Mouse (Mus musculus) induced T-regulatory cell, adult 2 months (primary cell): ENCODE data around the gene Arhgap6.

Experiments used
- DNase-seq: peaks from one replicate; pipeline ENCODE4 v3.0.0-alpha.2; 2012; ENCODE audit warnings: low read depth

Arhgap6 gene

GRCm38 (mm10) chrX:169123115-169123772 is 328.3 kb downstream of the Arhgap6 start:
- no peak for DNase-seq

- no peak for DNase-seq
These were observed 328.9 kb downstream of the Arhgap6 start for GRCm38 (mm10) chrX:169123773-169124151.

- no peak for DNase-seq
These were observed 344.9 kb downstream of the Arhgap6 start for GRCm38 (mm10) chrX:169139758-169140157.

GRCm38 (mm10) chrX:169140467-169140866 is 345.6 kb downstream of the Arhgap6 start:
- no peak for DNase-seq

DNA sequence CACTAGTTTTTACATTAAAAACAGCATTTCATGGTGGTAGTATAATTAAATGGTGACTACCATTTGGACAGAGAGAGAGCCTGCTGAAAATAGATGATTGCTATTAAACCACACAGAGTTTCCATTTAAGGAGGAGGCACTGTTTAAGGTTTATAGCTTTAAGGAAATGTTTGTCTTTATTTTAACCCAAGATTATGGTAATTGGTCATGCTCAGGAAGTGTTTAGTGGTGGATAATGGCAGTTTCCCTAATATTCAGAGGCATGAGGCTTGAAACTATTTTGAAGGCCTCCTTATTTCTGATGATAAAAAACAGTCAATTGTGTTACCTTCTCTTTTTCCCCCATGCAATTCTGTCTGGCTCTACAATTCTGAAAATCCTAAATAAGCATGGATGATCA is 358.9 kb downstream of the Arhgap6 start:
- no peak for DNase-seq

DNA sequence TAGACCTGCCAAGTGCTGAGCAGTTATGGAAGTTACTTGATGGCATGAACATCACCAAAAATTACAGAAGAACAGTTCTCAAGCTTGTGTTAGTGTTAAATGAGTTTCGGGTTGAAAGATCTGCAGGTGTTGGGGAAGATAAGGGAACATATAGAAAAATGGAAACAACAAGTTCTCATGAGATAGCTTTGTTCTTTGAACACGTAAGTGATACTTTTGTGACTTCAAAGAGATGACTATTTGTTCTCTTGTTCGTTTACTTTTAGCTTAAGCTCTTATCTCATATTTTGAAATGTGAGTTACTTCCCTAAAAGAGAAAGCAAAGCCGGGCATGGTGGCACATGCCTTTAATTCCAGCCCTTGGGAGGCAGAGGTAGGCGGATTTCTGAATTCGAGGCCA is 363.5 kb downstream of the Arhgap6 start:
- DNase-seq = no peak

DNA sequence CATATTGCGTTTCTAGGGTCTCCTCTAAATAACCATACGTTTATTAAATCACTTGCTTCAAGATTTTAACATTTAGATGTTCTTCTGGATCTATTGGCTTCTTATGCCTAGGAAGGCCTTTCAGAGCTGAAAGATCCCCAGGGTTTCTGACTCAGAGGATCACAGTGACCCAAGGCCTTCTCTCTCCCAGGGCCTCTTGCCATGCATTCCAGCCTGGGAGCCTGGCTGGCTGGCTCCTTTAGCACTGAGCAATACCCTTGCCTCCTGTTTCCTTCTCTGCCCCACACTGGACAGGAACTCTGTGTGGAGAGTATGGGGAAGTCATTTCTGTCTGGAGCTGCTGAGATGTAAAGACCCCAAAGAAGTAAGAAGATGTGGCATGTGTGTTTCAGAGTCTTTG is 376.1 kb downstream of the Arhgap6 start:
- no peak for DNase-seq

- no peak for DNase-seq
These were observed 378.9 kb downstream of the Arhgap6 start for GRCm38 (mm10) chrX:169173796-169174195.

GRCm38 (mm10) chrX:169178634-169179033 is 383.7 kb downstream of the Arhgap6 start:
- no peak for DNase-seq

DNA sequence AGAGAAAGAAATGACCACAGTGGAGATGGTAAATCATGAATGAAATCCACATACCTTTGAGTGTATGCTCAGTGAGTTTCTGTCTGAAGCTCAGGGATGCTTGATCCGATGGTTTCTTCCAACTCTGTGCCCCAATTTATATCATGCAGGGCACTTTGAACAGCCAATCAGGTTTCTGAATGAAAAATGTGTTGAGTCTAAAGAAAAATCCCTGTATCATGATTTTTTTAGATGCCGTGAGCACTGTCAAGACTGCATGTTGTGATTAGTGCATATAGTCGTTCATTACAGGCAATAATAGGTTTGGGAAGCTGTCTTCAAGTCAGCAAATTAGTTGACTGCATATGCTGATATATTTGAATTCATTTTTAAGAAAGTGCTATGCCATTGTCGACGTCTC is 392.2 kb downstream of the Arhgap6 start, which contains the start of gene Amelx:
Gene Amelx, minus strand, starts transcription at position 101 of the 400 bp plus-strand sequence.
- DNase-seq = no peak

DNA sequence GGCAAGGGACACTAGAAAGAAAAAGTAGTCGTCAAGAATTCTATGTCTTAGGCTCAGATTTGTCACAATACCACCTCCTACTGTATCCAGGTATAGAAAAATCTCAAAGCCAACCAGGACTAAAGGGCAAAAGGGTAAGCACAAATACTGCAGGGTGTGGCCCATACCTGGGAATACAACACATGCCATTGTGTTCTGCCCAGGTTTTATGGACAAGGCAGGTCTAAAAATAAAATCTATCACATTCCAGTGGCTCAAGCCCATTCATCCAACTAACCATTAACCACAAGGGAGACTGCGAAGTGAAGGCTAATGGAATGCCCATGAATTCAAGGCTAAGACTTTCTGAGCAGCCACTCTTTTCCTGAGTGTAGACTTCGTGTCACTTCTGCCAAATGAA is 415.1 kb downstream of the Arhgap6 start:
- DNase-seq = no peak

DNA sequence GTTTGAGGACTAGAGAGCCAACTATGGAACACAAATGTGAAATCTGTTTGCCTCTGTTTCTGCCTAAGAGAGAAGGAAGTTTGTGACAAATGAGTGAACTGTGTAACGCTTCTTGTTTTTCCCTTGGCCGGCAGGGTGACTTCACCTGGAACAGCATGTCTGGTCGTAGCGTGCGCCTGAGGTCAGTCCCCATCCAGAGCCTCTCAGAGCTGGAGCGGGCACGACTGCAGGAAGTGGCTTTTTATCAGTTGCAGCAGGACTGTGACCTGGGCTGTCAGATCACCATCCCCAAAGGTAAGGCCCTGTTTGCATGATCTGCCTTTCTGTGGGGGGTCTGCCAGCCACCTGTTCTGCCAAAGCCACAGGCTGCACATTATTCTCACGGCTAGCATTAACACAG is 425.2 kb downstream of the Arhgap6 start:
- DNase-seq = no peak

- no peak for DNase-seq
These were observed 427.6 kb downstream of the Arhgap6 start for GRCm38 (mm10) chrX:169222357-169223062.

- no peak for DNase-seq
These were observed 461.0 kb downstream of the Arhgap6 start for GRCm38 (mm10) chrX:169255915-169256314.

- DNase-seq = no peak
These were observed 461.8 kb downstream of the Arhgap6 start for GRCm38 (mm10) chrX:169256741-169257140.

GRCm38 (mm10) chrX:169261034-169261433 is 466.1 kb downstream of the Arhgap6 start:
- no peak for DNase-seq

GRCm38 (mm10) chrX:169262212-169262611 is 467.3 kb downstream of the Arhgap6 start:
- DNase-seq = no peak

DNA sequence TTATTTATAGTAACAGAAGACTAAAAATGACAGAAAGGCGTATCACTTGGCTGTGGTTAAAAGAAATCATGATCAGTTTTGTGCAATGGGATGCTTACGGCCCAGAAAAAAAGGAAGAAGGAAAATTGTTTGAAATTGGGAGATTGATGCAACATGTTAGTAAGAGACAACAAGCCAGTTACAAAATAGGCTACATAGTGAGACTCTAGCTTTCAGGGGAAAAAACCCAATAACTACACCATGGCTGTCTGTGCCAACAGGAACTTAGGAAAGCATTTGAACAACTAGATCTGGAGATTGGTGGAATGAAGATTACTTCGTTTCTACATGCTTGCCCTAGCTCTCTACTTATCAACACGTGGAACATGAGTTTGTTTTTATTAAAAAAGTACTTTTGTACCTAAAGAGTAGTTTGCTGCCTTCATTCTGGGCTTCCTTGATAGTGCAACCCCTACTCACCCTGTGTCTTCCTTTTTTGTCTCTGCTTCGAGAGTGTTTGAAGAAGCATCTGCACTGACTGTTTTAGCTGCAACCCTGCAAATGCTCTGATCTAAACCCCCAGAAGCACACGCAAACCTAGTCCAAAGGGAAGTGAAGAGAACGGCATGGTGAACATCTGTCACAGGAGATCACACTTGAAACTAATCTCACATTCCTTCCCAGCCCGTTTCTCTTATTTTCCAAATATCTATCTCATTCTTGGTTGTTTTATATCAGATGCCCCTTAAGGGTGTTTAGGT is 468.7 kb downstream of the Arhgap6 start:
- DNase-seq = no peak

DNA sequence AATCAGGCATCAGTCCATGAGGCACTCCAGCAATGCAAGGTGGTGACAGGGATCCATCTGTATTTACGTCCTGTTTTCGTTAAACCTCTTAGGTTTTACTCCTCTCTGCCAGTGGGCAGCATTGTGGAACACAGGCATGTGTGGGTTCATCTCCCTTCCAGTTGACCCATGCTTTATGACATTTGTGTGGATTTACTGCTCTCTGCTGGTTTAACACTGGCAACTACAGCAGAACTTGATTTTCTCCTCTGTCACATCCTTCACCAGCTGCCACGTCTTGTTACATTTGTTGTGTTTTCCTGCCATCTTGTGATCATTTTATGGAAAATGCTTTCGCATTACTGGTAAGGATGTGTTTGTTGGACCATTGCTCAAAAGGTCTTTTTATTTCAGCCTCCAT is 504.7 kb downstream of the Arhgap6 start:
- no peak for DNase-seq

DNA sequence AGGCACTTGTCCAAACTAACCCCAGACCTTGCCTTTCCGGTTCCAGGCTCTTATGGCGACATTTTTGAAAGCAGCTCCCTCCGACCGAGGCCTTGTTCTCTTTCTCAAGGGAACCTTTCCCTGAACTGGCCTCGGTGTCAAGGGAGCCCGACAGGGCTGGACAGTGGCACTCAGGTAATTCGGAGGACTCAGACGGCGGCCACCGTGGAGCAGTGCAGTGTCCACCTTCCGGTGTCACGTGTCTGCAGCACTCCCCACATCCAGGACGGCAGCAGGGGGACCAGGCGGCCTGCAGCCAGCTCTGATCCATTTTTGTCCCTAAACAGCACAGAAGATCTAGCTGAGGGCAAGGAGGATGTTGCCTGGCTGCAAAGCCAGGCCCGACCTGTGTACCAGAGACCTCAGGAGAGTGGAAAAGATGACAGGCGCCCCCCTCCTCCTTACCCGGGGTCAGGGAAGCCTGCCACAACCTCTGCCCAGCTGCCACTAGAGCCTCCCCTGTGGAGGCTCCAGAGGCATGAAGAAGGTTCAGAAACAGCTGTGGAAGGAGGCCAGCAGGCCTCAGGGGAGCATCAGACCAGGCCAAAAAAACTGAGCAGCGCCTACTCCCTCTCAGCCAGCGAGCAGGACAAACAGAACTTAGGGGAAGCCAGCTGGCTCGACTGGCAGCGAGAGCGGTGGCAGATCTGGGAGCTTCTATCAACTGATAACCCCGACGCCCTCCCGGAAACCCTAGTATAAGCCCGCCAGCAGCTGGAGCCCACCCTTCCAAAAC is 507.6 kb downstream of the Arhgap6 start:
- DNase-seq = no peak

GRCm38 (mm10) chrX:169303945-169304344 is 509.0 kb downstream of the Arhgap6 start:
- DNase-seq = peak; percentile 79

GRCm38 (mm10) chrX:169308559-169308958 is 513.7 kb downstream of the Arhgap6 start:
- DNase-seq = no peak
